Mouse (Mus musculus) forebrain, embryonic 10.5 days (tissue): ENCODE measurements around the gene Hnrnpc. TPM values are rescaled to one million over a fixed set of nuclear protein-coding genes. Genes with fewer than 3 reads are reported as not detected.

ENCODE experiments used
- DNase-seq: peaks from one replicate; pipeline ENCODE4 v3.0.0-alpha.2; 2017; ENCODE audit warnings: low spot score; ENCODE audit errors: extremely low spot score
- H3K27ac ChIP-seq: fragments of 300-500 bp; sonication (generic); 2 replicates; pipeline ENCODE4 v1.5.1; 2016; ENCODE audit warnings: mild to moderate bottlenecking
- H3K27me3 ChIP-seq: fragments of 300-500 bp; sonication (generic); 2 replicates; pipeline ENCODE4 v1.6.1; 2016; ENCODE audit warnings: mild to moderate bottlenecking; ENCODE audit not compliant: poor library complexity, severe bottlenecking
- H3K36me3 ChIP-seq: fragments of 300-500 bp; sonication (generic); replicated peaks from 2 replicates; pipeline ENCODE4 v1.6.1; 2016; ENCODE audit warnings: mild to moderate bottlenecking, moderate library complexity
- H3K4me1 ChIP-seq: fragments of 300-500 bp; sonication (generic); 2 replicates; pipeline ENCODE4 v1.6.1; 2016
- H3K4me3 ChIP-seq: fragments of 300-500 bp; sonication (generic); 2 replicates; pipeline ENCODE4 v1.5.1; 2016; ENCODE audit warnings: mild to moderate bottlenecking, moderate library complexity
- H3K9me3 ChIP-seq: fragments of 300-500 bp; sonication (generic); 2 replicates; pipeline ENCODE4 v1.6.1; 2016; ENCODE audit warnings: mild to moderate bottlenecking, moderate library complexity
- whole genome bisulfite sequencing: fragments of 180-500 bp; shearing (Covaris S2); methylation state at CpG from one replicate; pipeline ENCODE4 v1.1.7; 2016; 5-methylcytosine and 5-hydroxymethylcytosine counted together
- polyA plus RNA-seq: library from polyadenylated mRNA; unstranded; fragments of >200 nt; fragmentation: Nextera tagmentation; extraction: Ambion mirVana; gene quantifications from 2 replicates; pipeline ENCODE4 v1.2.1, GENCODE M21; 2016

The Hnrnpc gene
- 894 and 948 TPM in 2 replicates for polyA plus RNA-seq

- peaks cover 32% of the 10 kb centered on the region for H3K36me3 ChIP-seq
- H3K27ac ChIP-seq = peak within 1 kb of the TSS; percentile 98
- peak within 1 kb of the TSS; percentile 92 for H3K4me3 ChIP-seq
- WGBS = under 1% methylated on average over 50 of the region's 50 CpGs
- no peaks in the 10 kb centered on the region for H3K9me3 ChIP-seq
- DNase-seq = peak; percentile 100
- H3K4me1 ChIP-seq = peaks cover 48% of the 10 kb centered on the region
- H3K27me3 ChIP-seq = no peaks in the 10 kb centered on the region
Observed at GRCm38 (mm10) chr14:52103856-52104676, at the start of gene Hnrnpc. TSS of gene Hnrnpc (minus strand) at chr14:52104028.

GRCm38 (mm10) chr14:52152613-52153012 lies 48.8 kb upstream of the Hnrnpc start:
- Histone ChIP-seq H3K4me3 (no peak overlapping the region), H3K27me3 (no peaks in the 10 kb centered on the region), H3K9me3 (no peaks in the 10 kb centered on the region), H3K27ac (no peak overlapping the region), H3K36me3 (peaks cover 3% of the 10 kb centered on the region), H3K4me1 (peaks cover 14% of the 10 kb centered on the region)
- WGBS = 55% methylated on average over 3 of the region's 3 CpGs
- no peak for DNase-seq

DNA sequence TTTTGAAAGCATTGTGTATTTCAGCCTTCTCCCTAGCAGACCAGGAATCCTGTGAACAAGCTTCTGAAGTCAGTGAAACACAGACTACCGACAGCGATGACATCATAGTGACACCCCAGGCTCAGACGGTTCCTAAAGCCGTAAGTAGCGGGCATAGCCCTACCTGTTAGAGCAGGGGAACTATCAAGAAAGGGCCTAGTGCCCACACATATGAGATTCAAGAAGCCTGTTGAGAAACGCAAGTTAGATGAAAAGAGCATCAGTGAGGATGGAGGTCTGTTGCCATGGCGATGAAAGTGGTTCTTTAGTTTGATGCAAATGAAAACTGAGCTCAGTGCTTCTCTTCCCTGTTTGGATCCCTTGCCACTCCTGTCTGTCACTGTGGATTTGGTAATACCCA lies 48.4 kb upstream of the Hnrnpc start:
- WGBS = 35% methylated on average over 7 of the region's 7 CpGs
- H3K27me3 ChIP-seq = no peaks in the 10 kb centered on the region
- no peaks in the 10 kb centered on the region for H3K9me3 ChIP-seq
- no peak overlapping the region for H3K4me3 ChIP-seq
- DNase-seq = no peak
- peaks cover 14% of the 10 kb centered on the region for H3K4me1 ChIP-seq
- no peak overlapping the region for H3K27ac ChIP-seq
- no peaks in the 10 kb centered on the region for H3K36me3 ChIP-seq

DNA sequence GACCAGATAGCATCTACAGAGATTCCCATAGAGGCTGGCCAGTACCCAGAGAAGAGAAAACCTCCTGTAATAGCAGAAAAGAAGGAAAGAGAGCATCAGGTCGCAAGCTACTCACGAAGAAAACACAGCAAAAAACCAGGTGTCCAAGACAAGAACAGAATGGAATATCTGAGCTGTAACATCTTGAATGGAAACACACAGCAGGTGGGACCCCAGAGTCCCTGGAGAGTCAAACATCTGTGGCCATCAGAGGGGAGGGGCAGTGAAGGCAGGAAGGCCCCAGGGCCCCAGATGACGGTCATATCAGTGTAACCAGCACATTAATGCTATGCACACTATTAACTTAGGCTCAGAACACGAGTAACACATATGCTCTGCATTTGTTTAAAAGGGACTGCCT lies 46.1 kb upstream of the Hnrnpc start:
- Histone ChIP-seq H3K4me1 (peaks cover 14% of the 10 kb centered on the region), H3K36me3 (no peaks in the 10 kb centered on the region), H3K9me3 (no peaks in the 10 kb centered on the region), H3K4me3 (no peak overlapping the region), H3K27me3 (no peaks in the 10 kb centered on the region), H3K27ac (no peak overlapping the region)
- no peak for DNase-seq
- 64% methylated on average over 4 of the region's 4 CpGs for WGBS

DNA sequence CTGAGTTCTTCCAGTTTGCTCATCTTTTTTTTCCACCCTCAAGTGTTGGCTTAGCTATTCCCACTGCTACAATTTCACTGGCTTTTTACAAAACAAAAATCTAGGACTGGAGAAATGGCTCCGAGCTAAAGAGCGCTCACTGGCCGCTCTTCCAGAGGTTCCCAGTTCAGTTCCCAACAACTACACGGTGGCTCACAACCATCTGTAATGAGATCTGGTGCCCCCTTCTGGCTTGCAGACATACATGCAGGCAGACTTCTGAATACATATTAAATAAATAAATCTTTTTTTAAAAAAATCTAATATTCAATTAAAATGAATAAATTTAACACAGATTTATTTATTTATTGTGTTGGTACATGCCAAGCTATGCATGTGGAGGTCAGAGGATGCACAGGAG lies 42.7 kb upstream of the Hnrnpc start:
- no peak for DNase-seq
- Histone ChIP-seq H3K36me3 (no peaks in the 10 kb centered on the region), H3K4me1 (no peaks in the 10 kb centered on the region; the same call in 1 of the 2 replicates), H3K27ac (no peak overlapping the region), H3K4me3 (no peak overlapping the region), H3K27me3 (no peaks in the 10 kb centered on the region), H3K9me3 (no peaks in the 10 kb centered on the region)
- 64% methylated on average over 4 of the region's 4 CpGs for WGBS

GRCm38 (mm10) chr14:52144165-52144564 lies 40.3 kb upstream of the Hnrnpc start:
- no peaks in the 10 kb centered on the region for H3K9me3 ChIP-seq
- no peak for DNase-seq
- no peaks in the 10 kb centered on the region for H3K36me3 ChIP-seq
- no peaks in the 10 kb centered on the region for H3K27me3 ChIP-seq
- no peak overlapping the region for H3K4me3 ChIP-seq
- WGBS = 86% methylated on average over 4 of the region's 4 CpGs
- H3K4me1 ChIP-seq = no peaks in the 10 kb centered on the region
- no peak overlapping the region for H3K27ac ChIP-seq

DNA sequence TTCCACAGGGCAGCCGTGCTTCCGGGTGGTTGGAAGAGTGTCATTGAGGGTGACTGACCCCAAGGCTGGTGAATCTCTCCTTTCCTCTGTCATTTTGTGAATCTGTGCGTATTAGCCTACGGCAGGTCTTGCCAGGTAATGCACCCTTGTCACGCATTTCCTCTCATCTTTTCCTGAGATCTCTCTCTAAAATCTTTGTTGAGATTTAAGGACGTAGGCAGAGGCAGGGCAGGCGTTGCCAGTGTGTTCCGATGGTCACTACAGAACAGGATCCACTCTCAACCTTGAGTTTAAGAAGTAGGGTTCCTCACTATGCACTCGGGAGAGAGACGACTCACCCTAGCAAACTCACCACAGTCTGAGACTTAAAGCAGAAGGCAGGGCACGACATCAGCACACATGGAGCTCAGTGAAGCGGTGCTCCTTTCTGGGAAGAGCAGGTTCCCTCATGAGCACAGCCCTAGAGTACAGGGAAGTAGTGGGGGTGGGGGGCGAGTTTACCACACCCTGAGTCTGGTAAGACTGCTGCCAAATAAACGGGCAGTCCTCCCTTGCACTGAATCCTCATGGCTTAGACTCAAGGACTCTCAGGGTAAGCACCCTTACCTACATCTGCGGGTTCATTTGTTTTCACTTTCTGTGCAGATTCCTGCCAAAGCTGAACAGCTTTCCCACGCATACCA lies 37.8 kb upstream of the Hnrnpc start:
- H3K4me3 ChIP-seq = no peak overlapping the region
- H3K27me3 ChIP-seq = no peaks in the 10 kb centered on the region
- H3K27ac ChIP-seq = no peak overlapping the region
- WGBS = 79% methylated on average over 16 of the region's 16 CpGs
- H3K36me3 ChIP-seq = no peaks in the 10 kb centered on the region
- H3K9me3 ChIP-seq = no peaks in the 10 kb centered on the region
- H3K4me1 ChIP-seq = no peaks in the 10 kb centered on the region
- DNase-seq = no peak

GRCm38 (mm10) chr14:52140577-52141444 lies 37.0 kb upstream of the Hnrnpc start:
- H3K4me3 ChIP-seq = no peak overlapping the region
- 75% methylated on average over 19 of the region's 19 CpGs for WGBS
- no peak for DNase-seq
- H3K36me3 ChIP-seq = no peaks in the 10 kb centered on the region
- no peaks in the 10 kb centered on the region for H3K27me3 ChIP-seq
- no peak overlapping the region for H3K27ac ChIP-seq
- H3K9me3 ChIP-seq = no peaks in the 10 kb centered on the region
- H3K4me1 ChIP-seq = no peaks in the 10 kb centered on the region

GRCm38 (mm10) chr14:52133584-52133983 lies 29.8 kb upstream of the Hnrnpc start:
- WGBS = 87% methylated on average over 5 of the region's 5 CpGs
- H3K9me3 ChIP-seq = no peaks in the 10 kb centered on the region; the same call in 1 of the 2 replicates

GRCm38 (mm10) chr14:52124636-52125035 lies 20.8 kb upstream of the Hnrnpc start:
- H3K9me3 ChIP-seq = no peaks in the 10 kb centered on the region
- no peak for DNase-seq
- H3K27me3 ChIP-seq = peaks cover 14% of the 10 kb centered on the region
- WGBS = 92% methylated on average over 3 of the region's 3 CpGs
- H3K4me3 ChIP-seq = no peak overlapping the region
- peaks cover 4% of the 10 kb centered on the region; the same call in 1 of the 2 replicates for H3K4me1 ChIP-seq
- no peak overlapping the region for H3K27ac ChIP-seq
- H3K36me3 ChIP-seq = no peaks in the 10 kb centered on the region

More at GRCm38 (mm10) chr14:52133584-52133983, 29.8 kb upstream of the Hnrnpc start:
- no peaks in the 10 kb centered on the region for H3K36me3 ChIP-seq
- no peak for DNase-seq
- no peak overlapping the region for H3K27ac ChIP-seq
- no peaks in the 10 kb centered on the region for H3K27me3 ChIP-seq
- H3K4me3 ChIP-seq = no peak overlapping the region
- H3K4me1 ChIP-seq = no peaks in the 10 kb centered on the region

- H3K4me3 ChIP-seq = no peak overlapping the region
- H3K9me3 ChIP-seq = no peaks in the 10 kb centered on the region
- peak; percentile 69 for DNase-seq
- H3K36me3 ChIP-seq = no peaks in the 10 kb centered on the region
- no peak overlapping the region for H3K27ac ChIP-seq
- 22% methylated on average over 4 of the region's 4 CpGs for WGBS
- H3K27me3 ChIP-seq = peaks cover 14% of the 10 kb centered on the region
- peaks cover 11% of the 10 kb centered on the region for H3K4me1 ChIP-seq
Observed at GRCm38 (mm10) chr14:52123918-52124317, 20.1 kb upstream of the Hnrnpc start.

GRCm38 (mm10) chr14:52120169-52120568 lies 16.3 kb upstream of the Hnrnpc start:
- Histone ChIP-seq H3K36me3 (no peaks in the 10 kb centered on the region), H3K4me1 (peaks cover 17% of the 10 kb centered on the region), H3K27ac (peak overlapping the region; percentile 94; the same call in 1 of the 2 replicates), H3K9me3 (no peaks in the 10 kb centered on the region), H3K27me3 (peaks cover 14% of the 10 kb centered on the region), H3K4me3 (no peak overlapping the region)
- DNase-seq = no peak
- WGBS = 59% methylated on average over 7 of the region's 7 CpGs
